Mouse (Mus musculus) C3H10T1/2 (cell line): Measurements from ENCODE around the gene Stard5. TPM values are rescaled to one million over a fixed set of nuclear protein-coding genes. Genes with fewer than 3 reads are reported as not detected.

Source experiments
- polyA plus RNA-seq, 2 experiments: library from polyadenylated mRNA; unstranded; fragments of >200 nt; fragmentation: generic; extraction: Trizol; gene quantifications; one replicate each; pipeline ENCODE4 v1.2.1; 2012; ENCODE audit warnings: missing spikeins in 2 of 2

Stard5 gene
- polyA plus RNA-seq: 1 to 10 TPM; 1.8 to 5.3 TPM

GRCm38 (mm10) chr7:83631828-83632681 is at the start of gene Stard5:
Gene Stard5 (plus strand): TSS chr7:83631959.

DNA sequence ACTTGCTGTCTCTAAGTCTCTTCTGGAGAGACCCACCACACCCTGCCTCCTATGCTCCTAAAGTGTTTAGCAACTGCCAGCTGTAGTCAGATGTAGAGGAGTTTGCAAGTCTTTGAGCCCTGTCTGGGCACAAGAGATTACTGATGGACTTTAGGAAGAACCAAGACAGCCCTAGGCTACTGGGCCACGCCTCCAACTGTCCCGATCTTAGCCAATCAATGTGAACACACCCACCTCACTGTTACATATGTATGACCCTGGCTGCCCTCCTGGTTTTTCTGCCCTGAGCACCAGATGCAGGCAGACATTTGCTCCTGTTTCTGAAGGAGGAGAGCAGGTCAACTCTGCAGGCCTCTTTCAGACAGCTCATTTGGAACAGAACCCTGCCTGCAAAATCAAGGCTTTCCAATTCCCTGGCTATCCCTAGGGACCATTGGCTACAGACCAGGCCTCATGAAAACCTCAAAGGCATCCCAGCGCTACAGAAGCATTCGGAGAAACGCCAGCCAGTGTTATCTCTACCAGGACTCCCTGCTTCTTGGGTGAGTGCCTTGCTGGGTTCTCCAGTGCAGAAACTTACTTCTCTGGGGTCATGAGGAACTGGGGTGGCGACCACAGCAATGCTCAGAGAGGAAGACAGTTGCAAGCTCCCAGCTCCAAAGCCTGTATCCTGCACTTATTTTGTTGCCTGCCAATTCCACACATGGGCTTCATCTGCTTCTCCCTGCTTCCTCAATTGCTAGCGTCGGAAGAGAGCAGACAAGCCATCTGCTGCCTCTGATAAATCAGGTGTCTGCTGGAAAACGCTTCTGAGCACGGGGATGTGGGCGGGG is 46.9 kb upstream of the Stard5 start, which contains the start of gene Tmc3:
Gene Tmc3, plus strand, starts transcription at position 289 of the 833 bp plus-strand sequence.

Other genes with a start within 250 kb of the Stard5 start
- under 1 TPM; under 0.01 to 0.11 TPM for gene Tmc3, start 47.0 kb upstream of the Stard5 start, polyA plus RNA-seq
- gene Il16, start 113.8 kb downstream of the Stard5 start, polyA plus RNA-seq: 1 to 10 TPM in 1 of 2 experiments, under 1 TPM in 1; 0.09 to 1.1 TPM
- under 1 TPM in 1 of 2 experiments, not detected in 1; 0.14 TPM for gene Cfap161, start 162.9 kb downstream of the Stard5 start, polyA plus RNA-seq